Mouse (Mus musculus) urinary bladder, postnatal 36 days (tissue): ENCODE results near the gene Cdca7l.

Source experiments
- DNase-seq, 2 experiments: peaks; one replicate each; pipeline ENCODE4 v3.0.0; 2022; ENCODE audit warnings: low spot score in 2 of 2, mixed read lengths in 1 of 2

The Cdca7l gene

GRCm38 (mm10) chr12:117809327-117810017 is 5.4 kb downstream of the Cdca7l start:
- DNase-seq: no peak

GRCm38 (mm10) chr12:117810074-117810473 is 6.0 kb downstream of the Cdca7l start:
- no peak for DNase-seq

GRCm38 (mm10) chr12:117820138-117820858 is 16.2 kb downstream of the Cdca7l start:
- DNase-seq: no peak

GRCm38 (mm10) chr12:117820859-117821221 is 16.8 kb downstream of the Cdca7l start:
- no peak for DNase-seq

- DNase-seq: no peak
Observed at GRCm38 (mm10) chr12:117821394-117821793, 17.3 kb downstream of the Cdca7l start.

GRCm38 (mm10) chr12:117828350-117828749 is 24.3 kb downstream of the Cdca7l start:
- DNase-seq: peak; percentile 13 to 32

GRCm38 (mm10) chr12:117831351-117831961 is 27.4 kb downstream of the Cdca7l start:
- DNase-seq: no peak

GRCm38 (mm10) chr12:117832190-117832589 is 28.1 kb downstream of the Cdca7l start:
- DNase-seq: no peak

- DNase-seq: no peak
Observed at GRCm38 (mm10) chr12:117834652-117835051, 30.6 kb downstream of the Cdca7l start.

- no peak for DNase-seq
Observed at GRCm38 (mm10) chr12:117835371-117835770, 31.3 kb downstream of the Cdca7l start.

- no peak for DNase-seq
Observed at GRCm38 (mm10) chr12:117837376-117837775, 33.3 kb downstream of the Cdca7l start.

GRCm38 (mm10) chr12:117840705-117841104 is 36.6 kb downstream of the Cdca7l start:
- no peak for DNase-seq

- no peak for DNase-seq
Observed at GRCm38 (mm10) chr12:117842676-117843075, 38.6 kb downstream of the Cdca7l start.

GRCm38 (mm10) chr12:117843302-117844074 is 39.4 kb downstream of the Cdca7l start:
- DNase-seq: peak; percentile 46 to 56

GRCm38 (mm10) chr12:117844075-117844408 is 40.0 kb downstream of the Cdca7l start:
- no peak for DNase-seq

- DNase-seq: no peak
Observed at GRCm38 (mm10) chr12:117844917-117845316, 40.8 kb downstream of the Cdca7l start.

- no peak for DNase-seq
Observed at GRCm38 (mm10) chr12:117848621-117849020, 44.5 kb downstream of the Cdca7l start.

GRCm38 (mm10) chr12:117850472-117850871 is 46.4 kb downstream of the Cdca7l start:
- no peak for DNase-seq

- peak; percentile 39 to 46 for DNase-seq
Observed at GRCm38 (mm10) chr12:117853316-117853715, 49.2 kb downstream of the Cdca7l start.

- no peak for DNase-seq
Observed at GRCm38 (mm10) chr12:117857023-117857422, 52.9 kb downstream of the Cdca7l start.

- no peak for DNase-seq
Observed at GRCm38 (mm10) chr12:117857884-117858283, 53.8 kb downstream of the Cdca7l start.

- no peak for DNase-seq
Observed at GRCm38 (mm10) chr12:117860840-117861239, 56.8 kb downstream of the Cdca7l start.
